Mouse (Mus musculus): Measurements from ENCODE around the gene Uba2.

DNA sequence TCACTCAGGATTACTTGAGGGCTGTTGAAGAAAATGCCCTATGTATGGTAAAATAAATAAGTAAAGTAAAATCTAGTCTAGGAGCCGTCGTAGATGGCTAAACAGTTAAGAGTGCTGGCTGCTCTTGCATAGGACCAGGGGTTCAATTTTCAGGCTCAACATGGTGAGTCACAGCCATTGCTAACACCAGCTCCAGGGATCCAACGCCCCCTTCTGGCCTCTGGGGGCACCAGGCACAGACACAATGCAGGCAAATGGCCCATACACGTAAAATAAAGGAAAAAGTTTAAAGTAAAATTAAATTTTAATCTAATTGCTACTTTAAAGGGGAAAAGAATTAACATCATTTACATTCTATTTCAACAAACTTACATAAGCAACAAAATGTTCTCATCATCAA lies 2.5 kb downstream of the Uba2 start:
- TF ChIP-seq CTCF (IDR thresholded peaks at IDR 0.05; ENCODE audit: extremely low read depth, insufficient read length, insufficient replicate concordance, low read depth, low read length) (peak; percentile 55; the same call in 1 of the 2 replicates), POLR2A (IDR thresholded peaks at IDR 0.05; ENCODE audit: low read depth, low read length) (no peak)
